Mouse (Mus musculus) frontal cortex, adult 2 months (tissue): ENCODE results near the gene Gm21905. TPM values are rescaled to one million over a fixed set of nuclear protein-coding genes. Genes with fewer than 3 reads are reported as not detected.
A peak's percentile ranks its signal among the peaks of the same experiment; 100 is the strongest.

Experiments
- DNase-seq, 2 experiments: peaks; one replicate each; pipeline ENCODE4 v3.0.0; 2022; ENCODE audit warnings: low spot score in 1 of 2; ENCODE audit errors: extremely low spot score in 1 of 2
- polyA plus RNA-seq: library from polyadenylated mRNA; depleted of rRNA; stranded (reverse); fragments of >200 nt; gene quantifications from 2 replicates; pipeline ENCODE4 v1.2.3, GENCODE M21; 2012; rRNA removed

The Gm21905 gene
- polyA plus RNA-seq, result not detected in 2 replicates

DNA sequence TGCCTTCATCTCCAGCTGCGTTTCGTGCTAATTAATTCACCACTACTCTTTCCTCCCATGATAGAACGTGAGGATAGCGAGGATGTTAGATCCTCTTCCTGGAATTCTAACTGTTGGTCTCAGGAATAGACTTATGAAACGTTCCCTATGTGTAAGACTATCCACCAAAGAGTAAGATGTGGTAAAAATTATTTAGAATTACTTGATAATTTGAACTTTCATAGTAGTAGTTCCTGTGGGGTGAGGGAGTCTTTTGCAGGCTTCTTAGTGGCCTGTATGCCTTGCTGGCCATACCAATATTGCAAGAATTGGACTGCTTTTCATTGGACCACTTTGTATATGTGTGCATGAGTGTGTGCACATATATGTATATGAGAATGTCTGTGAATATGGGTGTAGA is at the start of gene Gm21905:
Gm21905 (minus strand) TSS at position 101 of the 400 bp plus-strand sequence.
- DNase-seq, result no peak

DNA sequence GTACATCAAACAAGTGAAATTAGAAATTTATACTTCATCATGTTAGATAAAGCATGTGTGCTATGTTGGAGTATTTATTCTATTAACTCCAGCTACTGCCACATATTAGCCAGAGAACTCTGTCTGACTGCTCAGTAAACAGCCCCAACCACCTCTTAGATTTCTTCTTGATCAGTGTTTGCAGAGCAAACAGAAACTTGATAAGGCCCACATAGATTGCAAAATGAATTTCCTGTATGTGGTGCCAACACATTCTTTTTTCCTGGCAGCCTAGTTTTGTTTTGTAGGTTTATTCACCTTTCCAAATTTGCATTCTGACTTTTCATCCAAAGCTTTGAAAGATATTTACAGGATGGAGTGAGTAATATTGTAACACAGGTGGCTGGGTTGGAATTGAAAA is 44.2 kb upstream of the Gm21905 start:
- DNase-seq, result no peak

DNA sequence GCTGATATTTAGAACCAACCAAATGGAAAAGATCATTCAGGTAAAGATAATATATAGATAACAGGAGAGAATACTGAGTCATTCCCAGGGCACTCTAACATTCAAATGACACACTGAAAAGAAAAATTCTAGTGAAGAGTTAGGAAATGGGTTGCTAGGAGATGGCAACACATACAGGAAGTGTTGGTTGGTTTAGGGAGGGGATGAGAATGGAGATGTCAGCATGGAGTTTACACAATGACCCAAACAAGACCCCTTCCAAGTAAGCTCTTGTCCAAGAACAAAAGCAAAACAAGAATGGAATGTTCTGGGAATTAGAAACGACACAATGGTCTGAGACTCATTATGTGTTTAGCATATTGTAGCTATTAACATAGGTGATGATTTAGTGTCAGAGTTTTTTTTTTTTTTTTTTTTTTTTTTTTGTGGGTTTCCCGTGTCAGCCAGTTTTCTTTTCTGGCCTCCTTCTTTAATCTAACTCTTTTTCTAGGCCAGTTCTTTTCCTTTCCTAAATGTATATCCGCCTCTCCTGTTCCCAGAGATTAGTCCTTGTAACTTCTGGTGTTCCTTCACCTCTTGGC is 35.8 kb upstream of the Gm21905 start:
- no peak for DNase-seq

DNA sequence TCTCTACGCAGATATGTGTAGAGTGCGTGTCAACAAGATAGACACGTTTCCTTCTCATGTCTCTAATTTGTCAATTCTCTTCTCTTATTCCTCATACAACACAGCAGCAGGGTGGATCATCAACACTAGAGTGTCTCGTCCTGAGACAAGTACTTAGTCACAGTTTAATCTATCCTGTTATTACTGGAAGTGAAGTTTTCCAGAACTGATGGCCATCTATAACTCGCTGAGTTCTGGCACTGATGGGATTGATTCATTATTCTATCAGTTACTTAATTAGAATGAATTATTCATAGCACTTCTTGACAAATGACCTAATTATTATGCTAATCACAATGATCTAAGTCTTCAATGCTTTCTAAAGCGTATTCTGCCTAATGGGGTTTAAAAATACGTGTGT is 23.3 kb upstream of the Gm21905 start:
- DNase-seq, result no peak

DNA sequence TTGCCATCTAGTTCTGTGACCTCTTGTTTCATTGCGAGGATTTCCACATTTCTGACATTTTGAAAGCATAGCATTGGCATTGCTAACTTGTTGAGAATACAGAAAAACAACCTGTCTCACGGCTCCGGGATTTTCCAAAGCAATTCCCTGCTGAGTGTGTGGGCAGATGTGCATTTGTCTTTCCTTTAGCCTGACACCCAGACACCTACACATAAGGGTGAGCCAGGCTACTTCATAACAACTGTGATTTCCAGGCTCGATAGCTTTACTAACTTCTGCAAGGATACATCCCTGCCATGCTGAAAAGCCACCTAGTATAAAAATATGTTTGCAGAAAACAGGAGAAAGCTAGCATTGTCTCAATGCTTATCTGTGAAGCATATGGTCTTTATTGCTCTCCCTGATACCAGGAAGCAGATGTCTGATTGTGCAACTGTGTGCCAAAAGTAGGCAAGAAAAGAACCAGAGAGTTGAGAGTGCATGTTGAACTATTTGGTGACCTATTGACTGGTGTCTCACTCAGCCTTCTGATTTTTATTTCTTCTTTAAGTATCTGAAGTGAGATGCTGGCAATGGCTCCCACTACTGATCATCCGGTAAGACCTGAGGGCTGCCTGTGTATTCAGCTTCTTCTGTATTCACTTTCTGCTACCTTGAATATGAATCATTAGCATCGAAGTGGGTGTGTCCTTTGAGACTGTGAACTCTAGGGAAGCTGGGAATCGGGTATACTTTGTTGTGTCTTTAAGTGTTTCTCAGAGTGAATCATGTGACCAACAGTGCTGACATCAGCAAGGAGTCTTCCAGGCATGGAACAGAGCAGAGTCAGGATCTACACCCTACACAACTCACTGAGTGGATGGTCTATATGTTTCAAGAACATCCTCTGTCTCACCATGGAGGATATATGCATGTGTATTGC is 15.7 kb upstream of the Gm21905 start:
- DNase-seq, result peak; percentile 8 to 51

DNA sequence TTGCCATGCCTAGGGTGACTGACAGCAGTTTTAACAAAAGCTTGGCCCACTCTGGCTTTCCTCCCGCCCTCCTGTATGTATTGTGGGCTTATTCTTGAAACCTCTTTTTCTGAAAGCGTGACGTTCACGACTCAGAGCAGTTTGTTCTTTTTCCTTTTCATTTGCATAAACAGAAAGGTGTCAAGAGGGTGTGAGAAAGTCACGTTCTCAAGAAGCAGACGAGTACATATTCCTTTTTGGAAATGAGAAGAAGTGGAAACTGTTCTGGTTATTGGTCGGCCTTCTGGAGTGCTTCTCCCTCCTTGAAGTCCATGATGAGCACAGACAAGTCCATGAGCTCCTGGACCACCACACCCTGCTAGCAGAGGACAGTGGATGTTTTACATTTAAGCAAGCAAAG is 9.3 kb upstream of the Gm21905 start:
- peak; percentile 5 to 34 for DNase-seq

DNA sequence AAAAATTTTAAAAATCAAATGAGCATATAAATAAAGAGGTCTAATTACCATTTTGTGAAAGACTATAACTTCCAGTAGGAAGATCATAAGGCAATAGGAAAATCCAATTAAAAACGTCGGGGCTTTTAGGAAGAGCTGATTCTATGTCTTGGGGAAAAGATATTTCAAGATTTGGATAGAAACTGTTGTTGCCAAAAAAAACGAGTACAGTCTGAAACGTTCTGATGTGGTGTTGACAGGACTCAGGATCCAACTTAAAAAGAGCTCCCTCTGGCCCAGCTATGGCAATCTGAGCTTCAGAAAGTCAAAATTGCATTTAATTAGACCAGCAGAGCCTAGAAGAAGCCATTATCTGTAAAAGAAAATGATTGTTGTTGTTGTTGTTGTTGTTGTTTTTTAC is 7.9 kb upstream of the Gm21905 start:
- DNase-seq, result peak; percentile 12 to 20

DNA sequence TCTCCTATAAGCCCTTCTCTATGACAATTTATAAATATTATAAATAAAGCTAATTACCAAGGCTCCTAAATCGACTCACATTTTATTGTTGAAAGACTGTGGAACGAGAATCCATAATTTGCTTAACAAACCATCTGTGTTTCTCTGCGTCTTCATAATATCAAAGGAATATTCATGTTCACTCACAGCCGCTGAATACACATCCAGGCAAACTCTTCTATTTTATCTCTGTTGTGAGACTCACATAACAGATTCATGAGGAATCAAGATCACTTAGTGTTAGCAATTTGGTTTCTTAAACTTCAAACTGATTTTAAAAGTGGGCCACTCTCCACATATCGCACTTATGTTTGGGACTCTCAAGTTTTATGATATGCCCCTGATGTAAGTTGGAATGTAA is 1.9 kb upstream of the Gm21905 start:
- no peak for DNase-seq

DNA sequence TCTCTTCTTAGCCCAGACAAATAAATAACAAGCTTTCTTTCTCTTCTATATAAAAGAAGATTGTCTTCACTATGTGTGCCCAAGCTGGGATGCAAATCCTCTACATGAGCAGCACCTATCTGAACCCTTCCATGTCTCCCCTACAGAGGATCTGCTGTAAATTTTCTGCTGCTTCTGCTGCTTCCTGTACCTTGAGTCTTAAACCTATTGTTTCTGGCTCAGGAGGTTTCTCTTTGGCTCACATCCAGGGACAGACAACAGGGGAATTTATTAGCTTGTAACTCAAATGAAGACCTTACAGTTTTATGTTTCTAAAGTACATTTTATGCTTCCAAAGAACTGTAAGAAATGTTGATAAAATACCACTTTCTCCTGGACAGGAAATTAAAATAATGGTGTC is 785 bp upstream of the Gm21905 start:
- no peak for DNase-seq

DNA sequence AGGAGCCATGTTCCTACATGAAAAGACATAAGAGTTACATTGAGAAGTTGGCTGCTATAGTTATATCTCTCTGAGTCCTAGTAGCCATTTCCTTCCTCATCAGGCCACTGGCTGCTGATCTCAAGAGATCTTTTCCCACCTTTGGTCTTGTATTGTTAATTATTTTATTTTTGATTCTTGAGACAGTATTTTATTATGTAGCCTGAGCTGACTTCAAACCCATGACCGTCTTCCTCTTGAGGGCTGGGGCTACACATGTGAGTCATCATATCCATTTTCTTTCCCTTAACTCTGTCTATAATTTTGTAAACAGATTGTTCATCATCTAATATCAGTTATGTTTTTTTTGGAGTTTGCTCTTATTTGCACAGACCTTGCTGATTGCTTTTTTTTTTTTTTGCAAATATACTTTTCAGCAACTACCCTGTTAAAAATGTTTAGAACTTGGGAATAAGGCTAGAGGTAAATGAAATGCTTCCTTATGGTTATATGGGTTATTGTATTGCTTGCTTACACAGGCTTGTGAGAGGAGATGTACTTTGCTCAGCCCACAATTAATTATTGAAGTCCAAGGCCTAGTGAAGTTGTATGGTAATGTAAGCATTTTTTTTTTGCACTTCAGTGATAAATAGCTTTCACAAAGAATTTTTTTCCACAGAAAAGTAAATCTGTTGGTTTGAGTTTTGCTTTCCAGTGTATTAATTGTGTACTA is 2.0 kb downstream of the Gm21905 start:
- no peak for DNase-seq

DNA sequence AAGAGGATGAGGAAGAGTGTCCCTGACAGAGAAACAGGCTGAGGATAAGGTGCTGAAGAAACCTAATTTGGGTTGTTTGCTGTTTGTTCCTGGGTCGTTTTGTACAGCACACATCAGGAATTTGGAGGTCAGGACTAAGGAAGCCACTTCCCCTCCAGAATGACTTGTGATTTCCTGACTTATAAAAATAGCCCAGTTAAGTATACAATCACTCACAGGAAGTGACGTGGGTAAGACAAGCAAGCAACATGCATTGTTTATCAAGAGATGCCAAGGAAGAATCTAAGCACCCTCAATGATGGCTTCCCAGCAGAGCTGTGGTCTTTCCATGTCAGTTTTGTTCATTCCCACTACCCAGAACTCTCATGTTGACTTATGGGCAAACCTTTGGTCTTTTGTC is 3.0 kb downstream of the Gm21905 start:
- no peak for DNase-seq

DNA sequence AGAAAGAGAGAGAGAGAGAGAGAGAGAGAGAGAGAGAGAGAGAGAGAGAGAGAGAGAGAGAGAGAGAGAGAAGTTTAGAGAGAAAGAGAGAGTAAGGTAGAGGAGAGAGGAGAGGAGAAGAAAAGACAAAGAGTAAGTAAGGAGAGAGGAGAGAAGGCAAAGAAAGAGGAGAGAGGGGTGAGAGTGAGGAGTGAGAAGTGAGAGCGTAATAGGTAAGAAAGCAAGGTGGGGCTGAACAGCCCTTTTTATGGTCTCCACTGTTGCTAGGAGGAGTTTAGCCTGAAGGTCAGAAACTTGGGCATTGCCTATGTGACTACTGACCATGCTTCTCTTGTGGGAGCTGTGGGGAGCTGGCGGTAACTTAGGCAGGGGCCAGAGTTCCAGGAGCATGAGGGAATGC is 4.9 kb downstream of the Gm21905 start, which contains the start of gene Gm5108:
Gm5108 (plus strand) TSS at position 301 of the 400 bp plus-strand sequence.
- no peak for DNase-seq

DNA sequence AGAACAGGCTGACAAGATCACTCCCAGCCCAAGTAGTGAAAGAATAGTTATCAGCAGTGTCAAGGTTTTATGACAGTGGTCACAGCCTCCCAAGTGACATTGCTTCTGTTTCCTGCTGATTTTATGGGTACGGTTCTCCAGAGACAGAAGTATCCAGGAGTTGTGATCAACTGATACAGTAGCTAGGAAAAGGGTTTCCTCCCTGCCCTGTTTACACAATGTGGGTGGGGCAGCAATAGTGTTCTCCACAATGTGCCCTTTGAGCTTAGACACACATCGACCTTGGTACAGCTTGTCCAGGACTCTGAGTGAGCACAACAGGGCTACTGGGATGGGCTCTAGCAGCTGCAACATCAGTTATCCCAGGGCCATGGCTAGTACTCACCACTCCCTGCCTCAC is 14.6 kb downstream of the Gm21905 start:
- no peak for DNase-seq

DNA sequence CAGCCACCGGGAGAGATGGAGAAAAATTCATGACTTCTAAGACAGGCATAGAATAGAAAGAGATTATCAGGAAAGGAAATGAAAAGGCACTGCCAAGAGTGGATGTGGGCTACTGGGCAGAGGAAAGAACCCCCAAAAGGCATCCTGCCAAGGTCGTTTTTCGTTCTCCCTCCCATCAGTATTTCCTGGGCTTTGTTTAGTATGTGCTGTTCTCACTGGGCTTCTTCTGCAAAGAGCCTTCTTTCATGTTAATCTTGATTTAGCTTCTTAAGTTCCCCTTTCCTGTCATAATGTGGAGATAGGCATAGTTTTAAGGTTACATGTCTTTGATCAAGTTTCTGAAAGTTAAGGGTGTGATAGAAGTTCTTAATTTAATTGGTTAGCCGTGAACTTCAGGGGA is 15.6 kb downstream of the Gm21905 start:
- no peak for DNase-seq

DNA sequence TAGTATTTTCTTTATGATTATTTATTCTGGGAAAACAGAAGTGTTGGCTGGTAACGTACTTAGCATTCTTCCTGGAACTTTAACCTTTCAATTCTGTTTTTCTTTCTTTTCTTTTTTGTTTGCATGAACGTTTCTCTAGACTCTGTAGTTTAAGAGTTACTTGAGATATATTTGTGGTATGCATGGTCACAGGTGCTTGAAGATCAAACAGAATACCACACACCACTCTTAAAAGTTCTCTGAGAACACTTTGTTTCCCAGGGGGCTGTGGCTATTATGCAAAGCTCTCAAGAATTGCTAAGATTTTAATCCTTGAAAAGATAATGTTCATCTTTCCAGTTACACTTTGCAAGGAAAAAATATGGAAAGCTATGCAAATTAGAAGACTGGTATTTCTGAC is 41.7 kb downstream of the Gm21905 start:
- no peak for DNase-seq

DNA sequence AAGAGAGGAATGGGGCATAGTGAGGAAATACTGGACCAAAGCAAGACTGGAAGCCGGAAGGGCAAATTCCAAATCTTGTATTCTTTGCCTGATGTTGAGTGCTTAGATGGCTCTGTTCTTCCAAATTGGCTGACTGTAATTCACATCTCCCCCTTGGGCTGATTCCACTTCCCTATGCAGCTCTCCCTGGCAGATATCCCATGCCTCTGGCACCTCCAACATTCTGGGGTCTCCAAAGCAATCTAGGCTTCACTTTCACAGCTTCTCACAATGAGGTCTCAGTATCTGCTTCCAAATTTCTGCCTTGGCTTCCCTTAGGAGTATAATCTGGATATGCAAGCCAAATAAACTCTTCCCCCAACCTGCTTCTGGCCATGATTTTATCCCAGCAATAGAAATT is 47.3 kb downstream of the Gm21905 start:
- DNase-seq, result no peak

DNA sequence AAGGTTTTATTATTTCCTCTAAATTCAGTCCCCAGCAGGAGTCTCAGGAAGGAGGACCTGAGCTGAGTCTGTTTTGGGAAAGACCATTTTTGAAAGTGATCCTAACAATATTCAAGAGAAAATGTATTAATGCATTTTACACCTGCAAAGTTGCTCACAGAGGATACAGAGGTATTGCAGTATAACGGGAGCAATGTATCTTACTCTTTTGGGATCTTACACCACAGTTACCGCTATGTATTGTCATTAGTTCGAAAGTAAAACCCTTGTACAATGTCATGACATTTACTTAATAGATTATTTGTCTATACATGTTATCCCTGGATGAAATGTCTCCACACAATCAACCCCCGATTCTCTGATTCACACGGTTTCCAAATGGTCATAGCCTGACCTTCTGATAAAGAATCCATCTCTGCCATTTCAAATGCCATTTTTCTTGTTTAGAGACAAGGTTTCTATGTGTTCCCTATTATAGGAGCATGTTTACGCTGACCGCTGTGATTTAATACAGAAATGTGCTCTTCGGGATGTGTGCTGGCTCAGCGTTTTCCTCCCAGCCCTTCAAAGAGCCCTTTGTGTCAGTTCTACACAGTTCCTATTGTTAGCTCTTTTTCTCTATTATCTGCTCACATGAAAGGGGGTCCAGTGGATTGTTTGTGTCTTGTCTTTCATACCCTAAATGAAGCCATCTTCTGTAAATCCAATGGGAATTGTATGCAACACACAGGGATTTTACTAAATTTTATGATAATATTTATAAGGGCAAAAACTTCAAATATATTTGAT is 61.6 kb downstream of the Gm21905 start:
- no peak for DNase-seq

DNA sequence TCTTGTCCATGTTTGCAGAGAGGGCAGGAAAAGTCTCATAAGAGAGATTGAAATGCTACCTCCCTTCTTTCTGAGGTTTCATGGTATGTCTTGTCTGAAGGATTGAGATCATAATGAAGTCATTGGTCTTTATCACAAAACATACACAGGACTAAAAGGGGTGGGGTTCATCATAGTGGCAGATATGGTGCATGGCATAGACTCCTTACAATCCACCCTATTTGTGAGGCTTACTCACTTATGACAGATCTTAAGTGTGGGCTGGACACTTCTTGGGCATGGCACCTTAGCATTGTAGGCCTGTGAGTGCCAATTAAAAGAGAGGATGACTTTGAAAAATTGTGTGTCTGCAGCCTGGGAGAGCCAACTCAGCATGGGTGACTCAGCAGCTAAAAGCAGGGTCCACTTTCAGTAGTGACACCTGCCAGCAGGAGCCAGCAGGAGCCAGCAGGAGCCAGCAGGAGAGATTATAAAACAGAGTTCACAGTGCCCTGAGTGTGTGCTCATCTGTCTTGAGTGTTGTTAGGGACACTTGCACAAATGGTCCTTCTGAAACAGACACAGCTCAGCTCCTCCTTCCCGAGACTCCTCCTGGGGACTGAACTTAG is 62.6 kb downstream of the Gm21905 start:
- DNase-seq, result no peak
